Mouse (Mus musculus) kidney, adult 2 months (tissue): ENCODE results near the gene Dhx32.

Source experiments
- CTCF ChIP-seq: fragments of 200-500 bp; conservative IDR thresholded peaks from 2 replicates; pipeline ENCODE4 v1.5.1; 2011; ENCODE audit warnings: low read depth, mild to moderate bottlenecking, control low read depth, low read length, moderate library complexity, mixed read lengths; ENCODE audit not compliant: insufficient read depth, insufficient read length
- POLR2A ChIP-seq: fragments of 200-500 bp; IDR thresholded peaks from one replicate; pipeline ENCODE4 v1.6.1; 2011; ENCODE audit warnings: low read depth, low read length, control low read depth

DNA sequence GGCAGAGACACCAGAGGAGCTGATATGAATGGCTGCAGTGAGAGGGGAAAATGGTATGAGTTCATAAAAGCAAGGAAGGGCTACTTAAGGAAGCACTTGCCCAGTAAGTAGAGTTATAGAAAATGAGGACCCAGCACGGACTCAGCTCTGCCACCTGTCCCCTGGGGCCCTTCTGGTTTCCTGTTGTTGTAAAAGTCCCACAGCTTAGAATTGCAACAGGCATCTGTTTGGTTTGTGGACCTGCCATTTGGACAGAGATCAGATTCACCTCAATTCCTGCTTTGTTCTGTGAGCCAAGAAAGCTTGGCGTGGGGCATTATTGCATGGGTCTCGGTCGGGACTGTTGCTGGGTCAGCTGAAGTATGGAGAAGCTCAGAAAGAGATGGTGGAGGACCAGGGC is 67.1 kb downstream of the Dhx32 start:
- TF ChIP-seq CTCF = no peak
- no peak for TF ChIP-seq POLR2A
